Mouse (Mus musculus) heart, embryonic 16.5 days (tissue): ENCODE data around the gene Cwh43. TPM values are rescaled to one million over a fixed set of nuclear protein-coding genes. Genes with fewer than 3 reads are reported as not detected.
A peak's percentile ranks its signal among the peaks of the same experiment; 100 is the strongest.
"Not testable (repeated sequence)": the region's sequence is repeated elsewhere in the genome, so short reads cannot be mapped to it uniquely, and the experiment has no call there.

ENCODE experiments used
- ATAC-seq: fragments of 200-750 bp; cut with Nextera tagmentation; replicated peaks from 2 replicates; pipeline ENCODE4 v1.8.0; 2017; ENCODE audit warnings: moderate number of reproducible peaks; ENCODE audit not compliant: insufficient read depth, low FRiP score; ENCODE audit errors: extremely low read depth
- H3K27ac ChIP-seq: fragments of 300-500 bp; sonication (generic); 2 replicates; pipeline ENCODE4 v1.5.1; 2014; ENCODE audit warnings: mild to moderate bottlenecking, low read length, control low read depth, moderate library complexity
- H3K27me3 ChIP-seq: fragments of 300-500 bp; sonication (generic); 2 replicates; pipeline ENCODE4 v1.6.1; 2014; ENCODE audit warnings: low read length, mixed read lengths; ENCODE audit not compliant: control insufficient read depth, insufficient read depth
- H3K36me3 ChIP-seq: fragments of 300-500 bp; sonication (generic); 2 replicates; pipeline ENCODE4 v1.6.1; 2014; ENCODE audit not compliant: control insufficient read depth, insufficient read depth
- H3K4me1 ChIP-seq: fragments of 300-500 bp; sonication (generic); 2 replicates; pipeline ENCODE4 v1.6.1; 2014; ENCODE audit warnings: low read length, mixed read lengths; ENCODE audit not compliant: control insufficient read depth, insufficient read depth
- H3K4me2 ChIP-seq: fragments of 300-500 bp; sonication (generic); 2 replicates; pipeline ENCODE4 v1.6.1; 2014; ENCODE audit warnings: low read depth, mild to moderate bottlenecking, control low read depth, low read length
- H3K4me3 ChIP-seq: fragments of 300-500 bp; sonication (generic); 2 replicates; pipeline ENCODE4 v1.5.1; 2014; ENCODE audit warnings: mild to moderate bottlenecking, control low read depth, low read length
- H3K9ac ChIP-seq: fragments of 300-500 bp; sonication (generic); 2 replicates; pipeline ENCODE4 v1.6.1; 2014; ENCODE audit warnings: low read length, control low read depth
- H3K9me3 ChIP-seq: fragments of 300-500 bp; sonication (generic); replicated peaks from 2 replicates; pipeline ENCODE4 v1.6.1; 2016; ENCODE audit warnings: low read length; ENCODE audit not compliant: control insufficient read depth
- WGBS: fragments of 180-500 bp; shearing (Covaris S2); extraction: QIAGEN DNeasy Blood & Tissue Kit; methylation state at CpG from one replicate; pipeline ENCODE4 v1.1.7; 2014; 5-methylcytosine and 5-hydroxymethylcytosine counted together
- polyA plus RNA-seq: library from polyadenylated mRNA; unstranded; fragments of >200 nt; fragmentation: Nextera tagmentation; extraction: Ambion mirVana; gene quantifications from 2 replicates; pipeline ENCODE4 v1.2.1, GENCODE M21; 2015

Gene Cwh43
- polyA plus RNA-seq, 1 experiment from 2014 or later = not detected

DNA sequence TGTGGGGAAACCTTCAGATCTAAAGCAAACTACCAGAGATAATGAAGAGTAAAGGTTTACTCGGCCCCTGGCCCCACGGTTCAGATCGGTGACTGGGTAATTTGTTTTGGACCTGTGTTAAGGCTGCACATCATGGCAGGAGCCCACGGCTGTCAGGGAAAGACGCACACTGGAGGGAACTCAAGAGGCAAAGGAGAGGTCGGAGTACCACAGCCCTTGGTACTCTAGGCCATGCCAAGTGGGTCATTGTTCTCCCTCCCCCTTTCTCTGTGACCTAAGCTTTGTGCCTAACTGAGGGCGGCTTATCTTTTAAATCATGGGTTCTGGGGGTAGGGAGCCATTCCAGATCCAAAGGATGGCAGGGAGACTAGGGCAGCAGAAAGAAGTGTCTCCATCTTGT is 75.5 kb downstream of the Cwh43 start:
- Histone ChIP-seq H3K27ac (no peak overlapping the region), H3K9ac (no peak overlapping the region), H3K9me3 (no peaks in the 10 kb centered on the region), H3K27me3 (no peaks in the 10 kb centered on the region), H3K36me3 (no peaks in the 10 kb centered on the region), H3K4me1 (no peaks in the 10 kb centered on the region), H3K4me3 (no peak overlapping the region), H3K4me2 (no peak overlapping the region)
- no peak for ATAC-seq
- WGBS = 88% methylated on average over 7 of the region's 7 CpGs

DNA sequence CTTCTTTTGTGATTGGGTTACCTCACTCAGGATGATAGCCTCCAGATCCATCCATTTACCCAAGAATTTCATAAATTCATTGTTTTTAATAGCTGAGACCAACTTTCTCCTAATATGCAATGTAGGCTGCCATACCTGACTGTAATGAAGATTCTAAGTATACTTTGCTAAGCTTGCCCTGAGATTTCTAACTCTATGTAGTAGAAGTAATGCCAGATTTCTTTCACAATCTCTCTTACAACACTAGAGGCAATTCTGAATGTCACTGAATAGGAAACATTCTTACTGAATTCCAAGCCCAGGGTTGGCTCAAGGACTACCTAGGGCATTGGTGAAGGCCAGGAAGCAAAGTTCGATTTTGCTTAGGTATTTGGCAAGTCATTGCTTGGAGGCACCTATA is 76.5 kb downstream of the Cwh43 start:
- not testable (repeated sequence) for H3K9ac ChIP-seq, H3K27ac ChIP-seq, H3K4me2 ChIP-seq, H3K9me3 ChIP-seq, H3K4me3 ChIP-seq, ATAC-seq, H3K4me1 ChIP-seq, H3K36me3 ChIP-seq, H3K27me3 ChIP-seq
- 67% methylated on average over 1 of the region's 1 CpGs for WGBS

GRCm38 (mm10) chr5:73484016-73484615 is 78.2 kb downstream of the Cwh43 start:
- no peaks in the 10 kb centered on the region for H3K9me3 ChIP-seq
- no peak overlapping the region for H3K27ac ChIP-seq
- H3K27me3 ChIP-seq = no peaks in the 10 kb centered on the region
- no peak overlapping the region for H3K4me3 ChIP-seq
- H3K9ac ChIP-seq = no peak overlapping the region
- ATAC-seq = no peak
- H3K36me3 ChIP-seq = no peaks in the 10 kb centered on the region
- no peak overlapping the region for H3K4me2 ChIP-seq
- H3K4me1 ChIP-seq = no peaks in the 10 kb centered on the region
- 80% methylated on average over 5 of the region's 5 CpGs for WGBS

GRCm38 (mm10) chr5:73486451-73486850 is 80.6 kb downstream of the Cwh43 start:
- no peak for ATAC-seq
- WGBS = 51% methylated on average over 4 of the region's 4 CpGs
- peaks cover 3% of the 10 kb centered on the region; the same call in 1 of the 2 replicates for H3K4me1 ChIP-seq

DNA sequence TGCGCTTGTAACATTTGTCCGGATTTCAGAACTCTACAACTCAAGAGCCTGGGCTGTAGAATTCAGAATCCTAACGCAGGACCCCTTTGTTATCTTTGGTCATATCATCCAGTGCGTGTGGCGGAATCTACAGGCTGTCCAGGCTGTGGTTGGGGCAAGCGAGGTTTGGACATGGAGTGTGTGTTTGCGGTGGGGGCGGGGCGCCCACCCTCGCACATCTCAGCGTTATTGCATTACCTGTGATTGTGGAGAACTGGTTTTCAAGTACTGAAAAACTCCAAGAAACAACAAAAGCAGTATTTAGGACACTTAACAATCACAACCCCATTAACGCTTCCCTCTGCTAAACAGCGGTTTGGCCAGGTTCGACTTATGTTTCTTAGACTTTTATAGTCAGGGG is 84.0 kb downstream of the Cwh43 start:
- H3K27me3 ChIP-seq = no peaks in the 10 kb centered on the region
- H3K27ac ChIP-seq = peak overlapping the region; percentile 87
- H3K9ac ChIP-seq = peak overlapping the region; percentile 78
- H3K4me3 ChIP-seq = peak overlapping the region; percentile 71
- H3K4me1 ChIP-seq = peaks cover 8% of the 10 kb centered on the region
- ATAC-seq = no peak
- H3K9me3 ChIP-seq = no peaks in the 10 kb centered on the region
- H3K36me3 ChIP-seq = no peaks in the 10 kb centered on the region
- peak overlapping the region; percentile 97 for H3K4me2 ChIP-seq
- 3% methylated on average over 14 of the region's 14 CpGs for WGBS

More at GRCm38 (mm10) chr5:73486451-73486850, 80.6 kb downstream of the Cwh43 start:
- H3K27ac ChIP-seq = no peak overlapping the region
- H3K27me3 ChIP-seq = no peaks in the 10 kb centered on the region
- H3K36me3 ChIP-seq = no peaks in the 10 kb centered on the region
- no peak overlapping the region for H3K4me3 ChIP-seq
- no peak overlapping the region for H3K9ac ChIP-seq
- no peak overlapping the region for H3K4me2 ChIP-seq
- no peaks in the 10 kb centered on the region for H3K9me3 ChIP-seq

DNA sequence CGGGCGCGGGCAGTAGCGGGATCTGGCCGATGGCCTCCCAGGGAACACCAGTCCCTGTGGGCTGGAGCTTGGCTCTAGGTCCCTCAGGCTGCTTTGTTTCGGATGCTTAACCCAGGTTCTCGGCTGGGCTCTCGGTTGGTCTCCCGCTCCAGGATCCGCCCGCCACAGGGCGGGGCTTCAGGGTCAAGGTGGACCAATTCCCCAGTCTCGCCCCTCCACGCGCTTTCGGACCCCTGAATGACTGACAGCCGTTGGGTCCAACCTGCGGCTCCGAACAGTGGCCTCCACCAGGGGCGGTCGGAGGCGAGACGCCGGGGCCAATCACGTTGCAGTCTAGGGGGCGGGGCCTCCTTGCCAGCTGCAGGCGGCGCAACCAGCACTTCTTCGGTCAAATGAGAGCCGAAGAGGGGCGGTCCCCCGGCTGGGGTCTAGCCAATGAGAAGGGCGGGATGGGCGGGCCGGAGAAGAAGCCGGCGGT is 84.8 kb downstream of the Cwh43 start:
- peak overlapping the region; percentile 87 for H3K27ac ChIP-seq
- peak; percentile 97 for ATAC-seq
- no peaks in the 10 kb centered on the region for H3K36me3 ChIP-seq
- H3K27me3 ChIP-seq = no peaks in the 10 kb centered on the region
- H3K9me3 ChIP-seq = no peaks in the 10 kb centered on the region
- H3K4me2 ChIP-seq = peak overlapping the region; percentile 97
- peak overlapping the region; percentile 71 for H3K4me3 ChIP-seq
- under 1% methylated on average over 37 of the region's 37 CpGs for WGBS
- H3K4me1 ChIP-seq = peaks cover 8% of the 10 kb centered on the region
- H3K9ac ChIP-seq = peak overlapping the region; percentile 78

DNA sequence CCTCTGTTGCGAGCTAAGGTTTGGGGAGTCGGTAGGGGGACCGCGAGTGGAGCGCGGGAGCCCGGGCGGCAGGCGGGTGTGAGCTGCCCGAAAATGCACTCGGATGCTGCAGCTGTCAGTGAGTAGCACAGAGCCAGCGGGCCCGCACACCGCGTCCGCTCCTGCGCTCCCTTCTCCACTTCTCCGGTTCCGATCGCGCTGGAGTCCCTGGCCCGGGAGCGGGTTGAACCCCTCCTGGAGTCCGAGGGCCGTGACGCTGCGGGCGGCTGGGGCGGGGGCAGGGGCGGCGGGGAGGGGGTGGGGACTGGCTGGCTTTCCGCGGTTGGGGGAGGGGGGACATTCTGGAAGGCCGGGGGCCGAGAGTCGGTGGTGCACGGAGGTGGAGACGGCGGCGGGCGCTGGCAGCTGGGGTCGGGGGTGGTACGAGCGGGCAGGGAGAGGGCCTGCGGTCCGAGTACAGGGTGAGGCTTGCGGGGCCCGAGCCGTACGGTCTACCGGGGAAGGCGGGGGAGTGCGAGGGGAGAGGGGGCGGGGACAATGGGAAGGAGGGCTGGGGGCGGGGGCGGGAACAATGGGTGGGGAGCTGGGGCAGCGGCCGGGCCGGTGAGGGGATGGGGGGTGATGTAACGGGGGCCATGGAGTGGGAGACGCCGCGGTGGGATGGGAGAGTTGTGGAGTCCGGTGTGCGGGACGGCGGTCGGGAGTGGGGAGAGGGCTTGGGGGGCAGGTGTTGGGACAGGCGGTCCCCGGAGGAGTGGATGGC is 85.4 kb downstream of the Cwh43 start:
- peak; percentile 4 for ATAC-seq
- Histone ChIP-seq H3K4me3 (peak overlapping the region; percentile 71), H3K9me3 (no peaks in the 10 kb centered on the region), H3K27ac (peak overlapping the region; percentile 80), H3K36me3 (no peaks in the 10 kb centered on the region), H3K4me1 (peaks cover 8% of the 10 kb centered on the region), H3K4me2 (peak overlapping the region; percentile 97), H3K9ac (peak overlapping the region; percentile 69), H3K27me3 (no peaks in the 10 kb centered on the region)
- under 1% methylated on average over 67 of the region's 70 CpGs for WGBS

DNA sequence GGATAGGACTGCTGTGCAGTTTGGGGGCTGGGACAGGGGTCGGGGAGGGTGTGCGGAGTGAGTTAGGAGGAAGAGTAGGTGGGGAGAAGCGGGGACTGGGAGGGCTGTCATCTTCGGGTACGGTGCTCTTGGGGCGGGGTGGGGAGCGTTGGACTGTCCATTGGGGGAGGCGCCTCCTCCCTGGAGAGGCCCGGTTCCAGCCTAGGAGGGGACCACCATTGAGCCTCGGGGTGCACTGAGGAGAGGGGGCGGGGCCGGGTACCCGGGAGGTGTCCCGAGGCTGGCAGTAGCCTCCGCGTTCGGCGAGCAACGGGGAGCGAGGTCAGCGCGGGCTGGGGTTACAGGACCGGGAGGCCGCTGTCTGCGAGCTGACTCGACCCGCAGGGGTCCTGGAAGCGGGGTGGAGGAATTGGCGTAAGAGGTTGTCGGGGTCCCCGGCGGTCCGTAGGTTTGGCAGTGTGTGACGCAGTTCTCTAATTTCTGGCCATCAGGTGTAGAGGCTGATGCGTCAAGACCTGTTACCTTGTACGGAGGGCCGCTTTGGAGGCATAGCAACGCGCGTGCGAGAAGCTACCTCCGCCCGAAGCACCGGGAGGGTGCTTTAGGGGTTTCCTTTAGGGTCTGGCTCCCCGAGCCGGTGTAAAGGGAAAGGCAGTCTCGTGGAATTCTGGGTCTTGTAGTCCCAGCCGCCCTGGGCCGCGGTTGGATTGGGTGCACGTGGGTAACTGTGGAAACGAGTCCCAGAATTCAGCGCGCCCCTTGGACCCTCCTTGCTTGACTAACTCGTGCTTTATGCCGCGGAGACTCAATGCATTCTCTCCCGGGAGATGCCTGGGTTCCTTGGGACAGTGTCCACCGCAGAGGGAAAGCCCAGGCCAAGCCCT is 86.2 kb downstream of the Cwh43 start:
- H3K9me3 ChIP-seq = no peaks in the 10 kb centered on the region
- H3K4me3 ChIP-seq = peak overlapping the region; percentile 71
- no peaks in the 10 kb centered on the region for H3K27me3 ChIP-seq
- WGBS = under 1% methylated on average over 59 of the region's 59 CpGs
- H3K4me1 ChIP-seq = peaks cover 8% of the 10 kb centered on the region
- ATAC-seq = peak; percentile 64
- no peaks in the 10 kb centered on the region for H3K36me3 ChIP-seq
- H3K4me2 ChIP-seq = peak overlapping the region; percentile 97
- peak overlapping the region; percentile 69 for H3K9ac ChIP-seq
- peak overlapping the region; percentile 66 for H3K27ac ChIP-seq
